Mouse (Mus musculus) erythroblast, embryonic 14.5 days (primary cell): ENCODE results near the gene Ehd3. TPM values are rescaled to one million over a fixed set of nuclear protein-coding genes. Genes with fewer than 3 reads are reported as not detected.

Experiments used
- H3K27me3 ChIP-seq: 2 replicates; pipeline ENCODE4 v1.6.1; 2012; ENCODE audit warnings: inconsistent platforms; ENCODE audit not compliant: control insufficient read depth
- H3K36me3 ChIP-seq: 2 replicates; pipeline ENCODE4 v1.6.1; 2012; ENCODE audit warnings: mild to moderate bottlenecking, inconsistent platforms; ENCODE audit not compliant: control insufficient read depth
- H3K4me1 ChIP-seq: 2 replicates; pipeline ENCODE4 v1.6.1; 2012; ENCODE audit warnings: inconsistent platforms; ENCODE audit not compliant: control insufficient read depth
- H3K4me3 ChIP-seq: replicated peaks from 2 replicates; pipeline ENCODE3; 2012; ENCODE audit warnings: moderate library complexity, mild to moderate bottlenecking, inconsistent platforms
- H3K9me3 ChIP-seq: 2 replicates; pipeline ENCODE4 v1.6.1; 2012; ENCODE audit warnings: low read length, inconsistent platforms, mixed read lengths; ENCODE audit not compliant: control insufficient read depth
- GATA1 ChIP-seq: IDR thresholded peaks from 2 replicates; pipeline ENCODE4 v1.6.1; 2012; ENCODE audit warnings: low read length, inconsistent platforms, mixed read lengths
- TAL1 ChIP-seq: IDR thresholded peaks from 3 replicates; pipeline ENCODE4 v1.6.1; 2012; ENCODE audit warnings: low read length, inconsistent platforms, mixed read lengths
- polyA plus RNA-seq: library from polyadenylated mRNA; stranded (reverse); fragments of >175 nt; gene quantifications from 2 replicates; pipeline ENCODE4 v1.2.3, GENCODE M21; 2012

The Ehd3 gene
- polyA plus RNA-seq: 0.03 and 0.05 TPM in 2 replicates

- Histone ChIP-seq H3K4me1 (peaks cover 27% of the 10 kb centered on the region), H3K9me3 (0 out of 2 replicates have a peak, but pooled peaks cover 3% of the 10 kb centered on the region), H3K36me3 (no peaks in the 10 kb centered on the region), H3K4me3 (peak within 1 kb of the TSS; percentile 69), H3K27me3 (peaks cover 20% of the 10 kb centered on the region)
- TF ChIP-seq TAL1 (no peak), GATA1 (no peak)
Measured at GRCm38 (mm10) chr17:73803521-73804184, at the start of gene Ehd3. TSS of gene Ehd3 (plus strand) at chr17:73804134.

- Histone ChIP-seq H3K4me1 (no peaks in the 10 kb centered on the region), H3K27me3 (no peaks in the 10 kb centered on the region), H3K4me3 (no peak overlapping the region), H3K36me3 (no peaks in the 10 kb centered on the region), H3K9me3 (no peaks in the 10 kb centered on the region)
- TF ChIP-seq TAL1: no peak
- no peak for TF ChIP-seq GATA1
Measured at GRCm38 (mm10) chr17:73770964-73771363, 33.0 kb upstream of the Ehd3 start.

DNA sequence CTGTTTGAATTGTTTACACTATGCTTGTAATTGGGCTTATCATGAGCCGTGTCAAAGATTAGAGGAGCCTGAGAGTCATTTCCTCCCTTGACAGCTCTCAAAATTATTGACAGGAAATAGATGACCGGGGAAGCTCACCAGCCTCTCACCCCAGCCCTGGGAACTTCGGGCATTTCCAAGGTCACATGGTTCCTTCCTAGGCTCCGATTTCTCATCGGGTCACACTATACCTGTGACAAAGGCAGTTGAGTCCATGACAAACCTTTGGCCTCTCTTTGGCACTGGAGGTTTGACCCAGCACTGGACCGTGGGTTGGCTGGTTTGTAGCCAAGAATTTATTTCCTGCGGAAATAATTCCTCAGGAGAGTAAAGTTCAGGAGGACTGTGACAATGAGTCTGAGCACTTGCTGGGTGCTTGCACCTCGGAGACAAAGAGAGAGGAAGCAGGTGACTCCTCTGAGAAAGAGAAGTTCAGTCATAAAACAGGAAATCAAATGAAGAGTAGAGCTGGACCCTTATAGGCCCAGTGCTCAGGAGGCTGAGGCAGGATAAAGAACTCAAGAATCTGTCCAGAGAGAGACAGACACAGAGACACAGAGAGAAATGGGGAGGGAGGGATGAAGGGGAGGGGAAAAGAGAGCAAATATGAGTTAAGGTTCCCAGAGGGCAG lies 17.2 kb upstream of the Ehd3 start:
- H3K4me3 ChIP-seq: no peak overlapping the region
- TF ChIP-seq TAL1 (no peak), GATA1 (no peak)

DNA sequence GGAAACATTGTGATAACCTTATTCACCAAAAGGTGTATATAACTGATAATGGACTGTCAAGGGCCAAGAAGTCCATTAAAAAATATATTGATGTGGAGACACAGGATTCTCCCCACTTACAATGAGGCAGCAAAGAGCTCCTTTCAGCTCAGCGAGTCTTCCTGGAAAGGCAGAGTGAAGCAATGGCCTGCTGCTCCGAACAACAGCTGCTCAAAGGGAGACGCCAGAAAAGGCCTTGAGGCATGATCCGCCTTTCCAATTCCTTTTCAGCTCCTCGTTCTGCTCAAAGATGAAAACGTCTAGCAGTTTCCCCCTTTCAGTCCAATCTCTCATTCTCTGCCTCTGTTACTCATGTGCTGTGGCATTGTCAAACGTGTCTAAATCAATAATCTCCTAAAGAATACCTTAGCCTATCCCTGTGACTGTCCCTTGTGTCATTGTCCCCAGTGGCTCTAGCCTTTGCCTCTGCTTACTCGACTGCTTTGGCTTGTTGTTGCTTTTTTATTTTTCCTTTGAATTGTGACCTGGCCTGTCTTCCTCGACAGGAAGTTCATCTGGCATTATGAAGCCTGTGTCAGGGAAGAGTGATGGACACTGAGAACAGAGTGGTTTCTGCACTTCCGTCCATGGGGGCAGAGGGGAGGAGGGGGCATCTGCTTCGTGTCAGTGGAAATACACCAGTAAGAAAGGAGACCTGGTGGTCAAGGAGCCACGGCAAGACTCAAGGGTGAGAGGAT lies 13.5 kb upstream of the Ehd3 start:
- TF ChIP-seq GATA1 (no peak), TAL1 (no peak)
- Histone ChIP-seq H3K27me3 (no peaks in the 10 kb centered on the region), H3K9me3 (no peaks in the 10 kb centered on the region), H3K4me3 (no peak overlapping the region), H3K4me1 (no peaks in the 10 kb centered on the region), H3K36me3 (no peaks in the 10 kb centered on the region)

More for the DNA sequence above, 17.2 kb upstream of the Ehd3 start:
- H3K27me3 ChIP-seq: no peaks in the 10 kb centered on the region
- no peaks in the 10 kb centered on the region for H3K9me3 ChIP-seq
- H3K4me1 ChIP-seq: no peaks in the 10 kb centered on the region
- no peaks in the 10 kb centered on the region for H3K36me3 ChIP-seq

GRCm38 (mm10) chr17:73796789-73797188 lies 7.1 kb upstream of the Ehd3 start:
- no peaks in the 10 kb centered on the region for H3K36me3 ChIP-seq
- 0 out of 2 replicates have a peak, but pooled peaks cover 3% of the 10 kb centered on the region for H3K9me3 ChIP-seq
- H3K4me1 ChIP-seq: no peaks in the 10 kb centered on the region
- H3K4me3 ChIP-seq: no peak overlapping the region
- no peak for TF ChIP-seq GATA1
- no peak for TF ChIP-seq TAL1
- no peaks in the 10 kb centered on the region for H3K27me3 ChIP-seq

DNA sequence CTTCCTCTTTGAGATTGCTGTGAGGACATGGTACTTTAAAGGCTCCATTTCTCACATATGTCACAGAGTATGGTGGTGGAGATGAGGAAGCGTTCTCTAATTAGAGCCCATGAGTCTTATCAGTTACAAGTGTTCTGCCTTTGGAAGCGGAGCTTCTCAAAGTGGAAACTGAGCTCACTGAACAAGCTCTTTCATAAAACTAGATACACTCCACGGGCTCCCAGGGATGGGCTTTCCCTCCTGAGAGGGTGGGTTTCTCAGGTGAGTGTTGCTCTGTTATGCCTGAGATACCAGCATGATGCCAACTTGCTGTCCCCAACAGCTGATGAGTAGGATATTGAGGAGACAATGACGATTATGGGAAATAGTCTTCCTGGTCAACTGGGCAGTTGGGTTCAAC lies 6.2 kb upstream of the Ehd3 start:
- TF ChIP-seq TAL1 (no peak), GATA1 (no peak)
- Histone ChIP-seq H3K4me1 (no peaks in the 10 kb centered on the region), H3K36me3 (no peaks in the 10 kb centered on the region), H3K4me3 (no peak overlapping the region), H3K27me3 (no peaks in the 10 kb centered on the region), H3K9me3 (0 out of 2 replicates have a peak, but pooled peaks cover 3% of the 10 kb centered on the region)

DNA sequence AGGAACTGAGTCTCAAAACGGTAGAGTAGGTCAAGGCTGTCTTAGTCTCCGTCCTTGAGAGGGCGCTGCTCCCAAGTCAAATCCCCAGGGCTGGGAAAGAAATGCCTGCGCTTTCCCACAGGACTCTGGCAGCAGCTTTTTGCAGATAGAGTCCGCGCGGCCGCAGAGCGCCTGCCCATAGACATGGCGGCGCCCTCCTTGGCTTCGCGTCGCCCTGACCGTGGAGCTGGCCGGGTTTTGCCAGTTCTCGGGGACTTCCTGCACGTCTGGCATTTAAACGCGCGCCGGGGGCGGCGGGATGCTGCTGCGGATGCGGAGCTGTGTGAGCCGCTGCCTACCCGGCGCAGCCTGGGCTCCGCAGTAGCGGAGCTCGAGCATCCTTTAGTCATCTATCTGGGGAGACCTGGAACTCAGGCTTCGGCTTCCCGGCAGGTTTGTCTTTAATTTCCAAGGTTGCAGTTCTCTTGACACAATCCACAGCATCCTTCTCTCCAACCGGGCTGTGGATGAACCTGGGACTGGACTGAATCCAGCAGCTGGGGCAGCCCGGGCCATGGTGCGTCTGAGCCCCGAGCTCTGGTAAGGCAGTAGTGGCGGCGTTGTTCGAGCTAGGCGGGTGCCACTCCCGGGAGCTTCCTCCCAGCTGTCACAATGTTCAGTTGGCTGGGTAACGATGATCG lies 798 bp downstream of the Ehd3 start:
- Histone ChIP-seq H3K4me1 (peaks cover 27% of the 10 kb centered on the region), H3K27me3 (peaks cover 20% of the 10 kb centered on the region), H3K9me3 (0 out of 2 replicates have a peak, but pooled peaks cover 3% of the 10 kb centered on the region), H3K4me3 (peak overlapping the region; percentile 69), H3K36me3 (no peaks in the 10 kb centered on the region)
- no peak for TF ChIP-seq TAL1
- TF ChIP-seq GATA1: no peak

DNA sequence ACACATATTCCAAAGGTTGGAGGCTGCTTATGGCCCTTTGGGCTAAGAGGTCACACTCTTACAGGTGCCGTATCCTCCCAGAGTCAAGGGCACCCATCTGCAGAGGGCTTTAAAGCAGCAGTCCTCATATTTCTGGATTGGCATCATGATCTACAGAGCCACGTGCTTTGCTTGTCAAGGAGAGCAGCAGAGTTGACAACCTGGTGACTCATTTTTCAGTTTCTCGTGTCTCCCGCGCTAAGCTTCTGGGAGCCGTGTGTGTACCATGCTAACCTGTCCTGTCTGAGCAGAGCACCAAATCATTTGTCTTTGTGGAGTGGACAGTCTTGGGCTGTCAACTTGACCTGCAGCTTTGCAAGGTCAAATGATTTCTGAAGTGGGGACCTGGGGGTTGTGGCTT lies 2.4 kb downstream of the Ehd3 start:
- H3K27me3 ChIP-seq: peaks cover 20% of the 10 kb centered on the region
- peaks cover 27% of the 10 kb centered on the region for H3K4me1 ChIP-seq
- TF ChIP-seq TAL1 (no peak), GATA1 (no peak)
- no peaks in the 10 kb centered on the region for H3K36me3 ChIP-seq
- H3K4me3 ChIP-seq: peak overlapping the region; percentile 8
- H3K9me3 ChIP-seq: 0 out of 2 replicates have a peak, but pooled peaks cover 2% of the 10 kb centered on the region

- Histone ChIP-seq H3K36me3 (no peaks in the 10 kb centered on the region), H3K9me3 (no peaks in the 10 kb centered on the region), H3K4me1 (peaks cover 27% of the 10 kb centered on the region), H3K27me3 (peaks cover 20% of the 10 kb centered on the region), H3K4me3 (peak overlapping the region; percentile 32)
- no peak for TF ChIP-seq GATA1
- no peak for TF ChIP-seq TAL1
Measured at GRCm38 (mm10) chr17:73807211-73807610, 3.3 kb downstream of the Ehd3 start.
